Mouse (Mus musculus): Measurements from ENCODE around the gene Crygc. TPM values are rescaled to one million over a fixed set of nuclear protein-coding genes. Genes with fewer than 3 reads are reported as not detected.

Crygc gene
- polyA plus RNA-seq, 1 experiment: not detected

DNA sequence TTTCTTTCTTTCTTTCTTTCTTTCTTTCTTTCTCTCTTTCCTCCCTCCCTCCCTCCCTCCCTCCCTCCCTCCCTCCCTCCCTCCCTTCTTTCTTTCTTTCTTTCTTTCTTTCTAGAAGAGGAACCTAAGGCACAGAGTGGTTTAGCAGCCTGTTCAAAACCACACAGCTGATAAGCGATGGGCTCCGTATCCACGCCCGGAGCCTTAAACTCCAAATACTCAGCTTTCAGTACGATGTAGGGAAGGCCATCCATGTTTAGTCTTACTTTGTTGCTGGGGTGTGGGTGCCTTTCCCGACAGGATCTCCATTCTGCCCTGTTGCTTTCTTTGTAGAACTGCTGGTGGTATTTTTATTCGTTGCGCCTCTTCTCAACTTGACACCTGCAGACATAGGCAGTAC is 35.7 kb upstream of the Crygc start:
- Histone ChIP-seq H3K36me3 (ENCODE audit: control insufficient read depth) (no peaks in the 10 kb centered on the region), H3K4me1 (ENCODE audit: control insufficient read depth) (peaks cover 3% of the 10 kb centered on the region; the same call in 1 of the 2 replicates), H3K4me3 (replicated peaks) (no peak overlapping the region), H3K27me3 (ENCODE audit: control insufficient read depth) (no peaks in the 10 kb centered on the region), H3K9me3 (ENCODE audit: control insufficient read depth, low read length) (no peaks in the 10 kb centered on the region)
- TF ChIP-seq TAL1 (IDR thresholded peaks at IDR 0.05; ENCODE audit: low read length) (no peak), GATA1 (IDR thresholded peaks at IDR 0.05; ENCODE audit: low read length) (no peak)

DNA sequence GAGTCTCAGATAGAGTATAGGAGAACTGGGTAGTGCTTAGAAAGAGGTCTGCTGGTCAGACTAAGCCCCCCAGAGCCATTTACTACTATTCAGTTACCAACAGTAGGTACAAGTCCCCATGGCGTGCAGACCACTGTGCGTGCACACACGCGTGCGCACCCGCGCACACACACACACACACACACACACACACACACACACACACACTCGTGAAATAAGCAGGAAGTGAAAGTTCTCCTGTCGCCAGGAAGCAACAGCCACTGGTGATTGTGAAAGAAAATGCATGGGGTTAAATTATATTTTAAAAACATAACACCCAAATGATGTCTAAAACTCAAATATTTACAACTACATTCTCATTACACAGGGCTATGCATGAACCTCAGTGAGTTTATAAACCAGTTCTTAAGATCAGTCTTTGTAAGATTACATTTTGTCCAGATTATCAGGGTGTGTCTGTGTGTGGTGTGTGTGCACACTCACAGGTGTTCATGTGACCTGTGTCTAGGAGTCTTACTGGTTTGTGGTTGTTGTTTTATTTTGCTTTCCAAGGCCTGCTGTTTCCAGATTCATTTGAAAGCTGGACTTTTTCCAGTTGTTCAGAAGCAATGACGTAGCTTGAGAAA is 34.3 kb upstream of the Crygc start:
- Histone ChIP-seq H3K9me3 (ENCODE audit: control insufficient read depth, low read length) (no peaks in the 10 kb centered on the region), H3K4me1 (ENCODE audit: control insufficient read depth) (peaks cover 2% of the 10 kb centered on the region; the same call in 1 of the 2 replicates), H3K36me3 (ENCODE audit: control insufficient read depth) (no peaks in the 10 kb centered on the region), H3K4me3 (replicated peaks) (no peak overlapping the region), H3K27me3 (ENCODE audit: control insufficient read depth) (no peaks in the 10 kb centered on the region)
- TF ChIP-seq GATA1 (IDR thresholded peaks at IDR 0.05; ENCODE audit: low read length): no peak
- TF ChIP-seq TAL1 (IDR thresholded peaks at IDR 0.05; ENCODE audit: low read length): no peak

DNA sequence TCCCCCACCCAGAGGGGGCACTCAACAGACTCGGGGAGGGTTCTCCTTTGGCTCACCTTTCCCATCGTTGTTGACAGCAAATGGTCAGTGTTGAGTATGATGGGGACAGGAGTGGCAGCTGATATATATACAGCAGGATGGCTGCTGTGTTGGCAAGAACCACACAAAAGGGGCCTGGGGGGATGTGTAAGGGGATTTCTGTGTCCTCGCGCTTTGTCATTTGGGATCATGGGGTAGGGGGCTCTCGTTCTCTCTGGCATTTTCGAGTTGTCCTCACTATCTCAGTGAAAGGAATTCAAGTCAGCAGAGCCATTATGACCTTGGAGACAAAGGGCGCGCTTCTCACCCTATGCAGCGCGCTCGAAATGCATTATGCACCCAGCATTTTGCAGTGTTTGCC is 29.8 kb upstream of the Crygc start, which contains the start of gene Cryga:
Gene Cryga, minus strand, starts transcription at position 101 of the 400 bp plus-strand sequence.
- no peak within 1 kb of the TSS for H3K4me3 ChIP-seq (replicated peaks)
- no peaks in the 10 kb centered on the region for H3K27me3 ChIP-seq (ENCODE audit: control insufficient read depth)
- no peaks in the 10 kb centered on the region for H3K4me1 ChIP-seq (ENCODE audit: control insufficient read depth)
- no peaks in the 10 kb centered on the region for H3K36me3 ChIP-seq (ENCODE audit: control insufficient read depth)
- no peaks in the 10 kb centered on the region for H3K9me3 ChIP-seq (ENCODE audit: control insufficient read depth, low read length)
- TF ChIP-seq TAL1 (IDR thresholded peaks at IDR 0.05; ENCODE audit: low read length) (no peak), GATA1 (IDR thresholded peaks at IDR 0.05; ENCODE audit: low read length) (no peak)

DNA sequence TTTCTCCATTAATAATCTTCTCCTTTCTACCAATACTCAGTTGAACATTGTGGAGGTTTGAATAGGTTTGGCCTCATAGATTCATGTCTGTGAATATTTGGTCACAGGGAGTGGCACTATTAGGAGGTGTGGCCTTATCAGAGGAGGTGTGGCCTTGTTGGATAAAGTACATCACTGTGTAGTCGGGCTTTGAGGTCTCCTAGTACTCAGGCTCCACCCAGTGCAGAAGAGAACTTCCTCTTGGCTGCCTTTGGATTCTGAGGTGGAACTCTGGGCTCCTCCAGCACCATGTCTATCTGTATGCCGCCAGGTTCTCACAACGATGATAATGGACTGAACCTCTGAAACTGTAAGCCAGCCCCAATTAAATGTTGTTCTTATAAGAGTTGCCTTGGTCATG is 23.5 kb upstream of the Crygc start:
- Histone ChIP-seq H3K36me3 (ENCODE audit: control insufficient read depth) (no peaks in the 10 kb centered on the region), H3K4me3 (replicated peaks) (no peak overlapping the region)

DNA sequence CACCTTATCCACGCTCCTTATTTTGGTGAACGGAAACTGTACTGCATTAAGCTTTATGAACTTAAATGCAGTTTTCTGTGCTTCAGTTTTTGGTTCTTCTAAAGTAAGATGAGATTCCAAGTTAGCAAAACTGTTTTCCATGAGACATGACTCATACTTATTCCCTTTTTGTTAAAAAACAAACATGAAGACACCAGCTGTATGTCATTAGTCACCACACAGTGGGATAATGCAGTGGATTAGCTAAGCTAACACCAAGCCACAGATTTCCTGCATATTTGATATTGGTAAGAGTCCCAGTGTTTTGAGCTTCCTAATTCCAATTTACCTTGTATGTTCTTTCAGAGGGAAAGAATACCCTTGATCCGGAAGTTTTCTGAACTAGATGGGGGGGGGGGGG is 18.1 kb upstream of the Crygc start:
- H3K27me3 ChIP-seq (ENCODE audit: control insufficient read depth): no peaks in the 10 kb centered on the region
- no peaks in the 10 kb centered on the region for H3K36me3 ChIP-seq (ENCODE audit: control insufficient read depth)
- H3K4me3 ChIP-seq (replicated peaks): no peak overlapping the region
- no peaks in the 10 kb centered on the region for H3K9me3 ChIP-seq (ENCODE audit: control insufficient read depth, low read length)
- TF ChIP-seq GATA1 (IDR thresholded peaks at IDR 0.05; ENCODE audit: low read length): no peak
- no peaks in the 10 kb centered on the region for H3K4me1 ChIP-seq (ENCODE audit: control insufficient read depth)

More for the DNA sequence above, 23.5 kb upstream of the Crygc start:
- H3K9me3 ChIP-seq (ENCODE audit: control insufficient read depth, low read length): no peaks in the 10 kb centered on the region
- peaks cover 2% of the 10 kb centered on the region; the same call in 1 of the 2 replicates for H3K4me1 ChIP-seq (ENCODE audit: control insufficient read depth)
- no peaks in the 10 kb centered on the region for H3K27me3 ChIP-seq (ENCODE audit: control insufficient read depth)
- TF ChIP-seq GATA1 (IDR thresholded peaks at IDR 0.05; ENCODE audit: low read length) (no peak), TAL1 (IDR thresholded peaks at IDR 0.05; ENCODE audit: low read length) (no peak)

DNA sequence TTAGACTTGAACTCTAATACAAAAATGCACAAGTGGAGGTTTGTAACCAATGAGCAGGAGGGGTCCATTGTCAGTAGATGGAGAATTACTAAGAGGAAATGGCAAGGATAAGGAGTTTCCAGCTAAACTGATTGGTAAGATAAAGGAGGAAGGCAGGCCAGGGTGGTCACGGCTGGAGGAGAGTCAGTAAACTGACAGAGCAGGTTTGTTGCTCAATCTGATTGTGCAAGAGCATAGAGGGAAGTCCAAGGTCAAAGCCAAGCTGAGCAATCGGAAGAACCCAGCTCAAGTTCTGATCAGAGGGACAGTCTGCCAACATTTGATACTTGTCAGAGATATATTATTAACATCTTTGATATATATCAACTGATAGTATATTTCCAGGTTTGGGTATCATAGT is 16.9 kb upstream of the Crygc start:
- Histone ChIP-seq H3K36me3 (ENCODE audit: control insufficient read depth) (no peaks in the 10 kb centered on the region), H3K9me3 (ENCODE audit: control insufficient read depth, low read length) (no peaks in the 10 kb centered on the region), H3K4me3 (replicated peaks) (no peak overlapping the region), H3K4me1 (ENCODE audit: control insufficient read depth) (no peaks in the 10 kb centered on the region), H3K27me3 (ENCODE audit: control insufficient read depth) (no peaks in the 10 kb centered on the region)
- TF ChIP-seq TAL1 (IDR thresholded peaks at IDR 0.05; ENCODE audit: low read length): no peak
- no peak for TF ChIP-seq GATA1 (IDR thresholded peaks at IDR 0.05; ENCODE audit: low read length)

DNA sequence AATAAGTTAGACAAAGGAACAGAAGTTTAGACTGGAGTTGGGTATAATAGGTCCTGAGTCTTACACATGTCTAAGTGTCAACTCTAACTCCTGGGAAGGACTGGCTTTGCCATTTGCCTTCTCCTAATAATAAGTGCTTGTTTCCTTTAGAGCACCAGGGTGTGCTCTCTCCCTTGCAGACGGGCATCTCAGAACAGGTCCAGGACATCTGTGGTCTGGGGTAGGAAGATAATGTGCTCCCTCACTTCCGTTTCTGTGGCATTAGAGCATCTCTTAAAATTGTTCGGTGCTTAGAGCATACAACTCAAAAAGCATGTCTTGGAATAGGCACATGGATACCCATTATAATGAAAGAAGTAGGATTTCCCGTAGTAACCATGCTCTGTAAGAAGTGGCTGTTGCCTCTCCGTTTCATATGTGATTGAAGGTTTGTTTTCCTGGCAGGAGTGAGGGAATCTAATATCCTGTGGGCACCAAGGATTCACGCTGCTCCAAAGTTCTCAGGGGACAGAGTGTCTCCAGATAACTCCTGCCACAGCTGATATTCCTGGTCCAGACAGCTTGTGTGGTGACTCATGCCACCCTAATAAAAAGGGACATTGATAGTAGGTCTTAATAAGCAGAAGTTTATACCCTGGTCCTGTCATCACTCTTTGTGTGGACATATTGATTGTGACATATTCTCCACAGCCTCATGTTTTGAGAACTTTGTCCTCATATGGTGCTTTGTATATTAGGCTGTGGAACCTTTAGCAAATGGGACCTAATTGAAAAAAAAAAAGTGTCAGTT is 15.3 kb upstream of the Crygc start:
- Histone ChIP-seq H3K36me3 (ENCODE audit: control insufficient read depth) (no peaks in the 10 kb centered on the region), H3K27me3 (ENCODE audit: control insufficient read depth) (no peaks in the 10 kb centered on the region), H3K9me3 (ENCODE audit: control insufficient read depth, low read length) (no peaks in the 10 kb centered on the region), H3K4me1 (ENCODE audit: control insufficient read depth) (no peaks in the 10 kb centered on the region), H3K4me3 (replicated peaks) (no peak overlapping the region)
- TF ChIP-seq GATA1 (IDR thresholded peaks at IDR 0.05; ENCODE audit: low read length): no peak
- no peak for TF ChIP-seq TAL1 (IDR thresholded peaks at IDR 0.05; ENCODE audit: low read length)

DNA sequence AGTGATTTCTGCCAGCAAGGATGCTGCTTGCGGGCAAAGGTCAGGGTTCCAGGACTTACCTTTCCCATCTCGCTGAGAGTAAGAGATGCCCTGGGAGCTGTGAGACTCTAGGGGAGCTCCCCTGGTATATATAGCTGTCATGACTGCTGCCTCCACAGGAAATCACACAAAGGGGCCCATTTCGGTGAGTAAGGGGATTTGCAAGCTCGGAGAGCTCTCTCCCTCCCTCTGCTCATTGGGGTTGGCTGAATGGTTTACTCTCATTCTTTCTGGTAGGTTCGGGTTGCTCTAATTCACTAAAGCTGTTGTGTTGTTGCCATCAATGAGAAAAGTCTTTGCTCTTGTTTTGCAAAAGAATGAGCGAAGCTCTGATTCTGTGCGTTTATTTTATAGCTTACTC is 8.7 kb upstream of the Crygc start, which contains the start of gene Crygb:
Gene Crygb, minus strand, starts transcription at position 101 of the 400 bp plus-strand sequence.
- Histone ChIP-seq H3K4me1 (ENCODE audit: control insufficient read depth) (no peaks in the 10 kb centered on the region), H3K36me3 (ENCODE audit: control insufficient read depth) (no peaks in the 10 kb centered on the region), H3K27me3 (ENCODE audit: control insufficient read depth) (no peaks in the 10 kb centered on the region), H3K9me3 (ENCODE audit: control insufficient read depth, low read length) (no peaks in the 10 kb centered on the region), H3K4me3 (replicated peaks) (no peak within 1 kb of the TSS)
- TF ChIP-seq TAL1 (IDR thresholded peaks at IDR 0.05; ENCODE audit: low read length) (no peak), GATA1 (IDR thresholded peaks at IDR 0.05; ENCODE audit: low read length) (no peak)

DNA sequence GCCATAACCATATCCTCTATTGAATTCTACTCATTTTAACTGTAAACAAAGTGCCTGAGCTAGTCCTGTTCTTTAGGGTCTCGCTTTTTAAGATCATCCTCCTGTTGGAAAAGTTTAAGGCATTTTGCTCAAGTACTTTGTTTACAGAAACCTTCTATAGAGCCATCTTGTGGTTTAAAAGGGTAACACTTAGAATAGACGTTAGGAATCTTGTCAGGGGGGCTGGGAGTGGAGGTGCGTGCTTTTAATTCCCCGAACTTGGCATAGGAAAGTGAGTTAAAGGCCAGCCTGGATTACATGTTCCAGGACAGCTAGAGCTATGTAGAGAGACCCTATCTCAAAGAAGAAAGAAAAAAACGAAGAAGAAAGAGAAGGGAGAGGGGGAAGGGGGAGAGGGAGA is 2.1 kb upstream of the Crygc start:
- no peaks in the 10 kb centered on the region for H3K27me3 ChIP-seq (ENCODE audit: control insufficient read depth)
- H3K36me3 ChIP-seq (ENCODE audit: control insufficient read depth): no peaks in the 10 kb centered on the region
- H3K4me3 ChIP-seq (replicated peaks): no peak overlapping the region
- no peaks in the 10 kb centered on the region for H3K9me3 ChIP-seq (ENCODE audit: control insufficient read depth, low read length)
- no peak for TF ChIP-seq TAL1 (IDR thresholded peaks at IDR 0.05; ENCODE audit: low read length)
- no peak for TF ChIP-seq GATA1 (IDR thresholded peaks at IDR 0.05; ENCODE audit: low read length)
- no peaks in the 10 kb centered on the region for H3K4me1 ChIP-seq (ENCODE audit: control insufficient read depth)
